Comparison of ENCODE assay signal across 8 mouse cellular contexts in the genomic region with DNA sequence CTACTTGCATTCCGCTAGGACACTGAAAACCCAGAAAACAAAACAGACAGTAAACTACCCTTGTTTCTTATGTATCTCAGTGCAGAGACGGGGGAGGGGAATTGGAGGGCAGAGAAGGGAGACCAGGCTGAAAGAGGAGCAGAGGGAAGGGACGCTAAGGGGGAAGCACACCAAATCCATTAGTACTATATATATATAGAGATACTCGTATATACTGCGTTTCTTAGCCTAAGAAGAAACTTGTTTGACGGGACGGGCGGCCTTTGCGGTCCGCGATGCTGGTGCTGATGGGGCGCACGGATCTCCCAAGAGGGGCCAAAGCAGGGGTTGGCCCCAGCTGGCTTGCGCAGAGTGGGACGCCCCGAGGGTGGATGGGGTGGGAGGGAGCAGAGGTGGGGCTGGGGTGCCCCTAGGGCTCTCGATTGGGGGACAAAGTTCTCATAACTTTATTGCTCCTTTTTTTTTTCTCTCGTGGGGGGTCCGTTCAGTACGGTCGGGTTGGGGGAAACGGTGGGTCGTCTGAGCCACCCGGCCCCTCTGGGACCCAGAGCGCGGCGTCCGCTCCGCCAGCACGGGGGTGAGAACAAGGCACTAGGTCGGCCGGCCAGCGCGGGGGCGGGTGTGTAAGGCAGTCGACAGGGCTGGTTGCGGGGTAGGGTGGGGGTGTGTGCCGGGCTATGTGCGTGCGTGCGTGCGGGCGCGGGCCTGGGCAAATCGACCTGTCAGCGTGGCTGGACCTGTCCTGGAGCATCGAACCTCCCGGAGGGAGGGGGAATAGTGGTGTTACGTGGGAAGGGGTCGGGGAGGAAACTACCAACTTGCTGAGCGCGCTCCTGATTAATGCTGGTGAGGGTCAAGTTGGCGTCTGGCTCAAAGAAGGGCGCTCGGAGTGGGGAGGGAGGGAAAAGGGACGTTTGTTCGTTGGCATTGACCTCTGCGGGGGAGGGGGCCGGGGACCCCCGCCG. TPM values are rescaled to one million over a fixed set of nuclear protein-coding genes. Genes with fewer than 3 reads are reported as not detected.
DNase-seq lines count a peak whose midpoint lies in the region; ATAC-seq and TF ChIP-seq lines count a peak whose summit lies in the region.

No protein-coding gene starts in this region.

- H3K4me3 ChIP-seq in left cerebral cortex, adult 2 months: peak overlapping the region; percentile 29; the same call in 1 of the 2 replicates
- peak overlapping the region; percentile 48 for H3K4me3 ChIP-seq in heart, embryonic 16.5 days (ENCODE audit: low read length)
- peak overlapping the region; percentile 88 for H3K4me3 ChIP-seq in liver, embryonic 13.5 days (replicated peaks)
- peak overlapping the region; percentile 44 for H3K4me3 ChIP-seq in small intestine, adult 2 months (ENCODE audit: low read depth, low read length)

- peak overlapping the region; percentile 61 for H3K9ac ChIP-seq in heart, embryonic 16.5 days (ENCODE audit: low read length)
- H3K9ac ChIP-seq in liver, embryonic 13.5 days: peak overlapping the region; percentile 98

- no peak for DNase-seq in left cerebral cortex, adult 2 months (ENCODE audit: extremely low spot score in 1 of 2, low spot score in 2 of 2)
- no peak for DNase-seq in left cerebral cortex, postnatal 36 days (ENCODE audit: low spot score in 2 of 2)
- DNase-seq in embryo, embryonic 10.5 days (ENCODE audit: low spot score): peak; percentile 36
- peak; percentile 73 for DNase-seq in liver, embryonic 13.5 days
- DNase-seq in ovary, adult 18-20 months (ENCODE audit: low spot score): no peak

- H3K27ac ChIP-seq in left cerebral cortex, adult 2 months: peak overlapping the region; percentile 74
- H3K27ac ChIP-seq in heart, embryonic 16.5 days (ENCODE audit: low read length): peak overlapping the region; percentile 69
- peak overlapping the region; percentile 98 for H3K27ac ChIP-seq in liver, embryonic 13.5 days
- no peak overlapping the region for H3K27ac ChIP-seq in small intestine, adult 2 months (ENCODE audit: insufficient read depth, low read depth, low read length)

- peaks cover 40% of the 10 kb centered on the region for H3K4me1 ChIP-seq in heart, embryonic 16.5 days (ENCODE audit: control insufficient read depth, insufficient read depth, low read length)
- peaks cover 79% of the 10 kb centered on the region for H3K4me1 ChIP-seq in liver, embryonic 13.5 days (replicated peaks)
- peaks cover 29% of the 10 kb centered on the region for H3K4me1 ChIP-seq in small intestine, adult 2 months (ENCODE audit: control insufficient read depth, insufficient read depth, insufficient read length, low read length)

- peaks cover 43% of the 10 kb centered on the region for H3K27me3 ChIP-seq in heart, embryonic 16.5 days (ENCODE audit: control insufficient read depth, insufficient read depth, low read length)
- H3K27me3 ChIP-seq in liver, embryonic 13.5 days: peaks cover 26% of the 10 kb centered on the region
- H3K27me3 ChIP-seq in small intestine, adult 2 months (ENCODE audit: control insufficient read depth, insufficient read depth, low read length): peaks cover 29% of the 10 kb centered on the region

- no peak for ATAC-seq in heart, embryonic 16.5 days (replicated peaks; ENCODE audit: extremely low read depth, insufficient read depth, low FRiP score)
- 0 out of 2 replicates have a peak, but pooled peaks have one; percentile 6 for ATAC-seq in liver, embryonic 13.5 days (ENCODE audit: low read depth)
- ATAC-seq in activated CD4-positive, CD25-positive, alpha-beta regulatory T cell, adult 4 months: no peak

- intact Hi-C loops in left cerebral cortex, adult 2 months (cut with DNase I): no loop called here
- intact Hi-C loops in left cerebral cortex, postnatal 36 days (cut with DNase I): loop anchor here (5.0 kb wide), 1 partner anchor 43 kb away; a partner anchor contains a TSS

- no peaks in the 10 kb centered on the region for H3K9me3 ChIP-seq in heart, embryonic 16.5 days (replicated peaks; ENCODE audit: control insufficient read depth, low read length)
- no peaks in the 10 kb centered on the region for H3K9me3 ChIP-seq in liver, embryonic 13.5 days (replicated peaks)

- 6% methylated on average over 61 of the region's 61 CpGs for WGBS in heart, embryonic 16.5 days
- WGBS in liver, embryonic 13.5 days (ENCODE audit: insufficient replicate concordance): under 1% methylated on average over 61 of the region's 61 CpGs
- WGBS in small intestine, adult 2 months: 11% methylated on average over 61 of the region's 61 CpGs

- TF ChIP-seq POLR2A in small intestine, adult 2 months (IDR thresholded peaks at IDR 0.05; ENCODE audit: low read depth, low read length): peak; percentile 16; the same call in 1 of the 2 replicates

- TF ChIP-seq CTCF in left cerebral cortex, adult 2 months (IDR thresholded peaks at IDR 0.05): no peak
- no peak for TF ChIP-seq CTCF in small intestine, adult 2 months (IDR thresholded peaks at IDR 0.05; ENCODE audit: extremely low read depth, insufficient read length, insufficient replicate concordance, low read depth, low read length)

- peak overlapping the region; percentile 58 for H3K4me2 ChIP-seq in heart, embryonic 16.5 days (ENCODE audit: low read depth, low read length)
- peak overlapping the region; percentile 95 for H3K4me2 ChIP-seq in liver, embryonic 13.5 days

- H3K36me3 ChIP-seq in heart, embryonic 16.5 days (ENCODE audit: control insufficient read depth, insufficient read depth): 0 out of 2 replicates have a peak, but pooled peaks cover 3% of the 10 kb centered on the region
- H3K36me3 ChIP-seq in liver, embryonic 13.5 days: peaks cover 22% of the 10 kb centered on the region
- H3K36me3 ChIP-seq in small intestine, adult 2 months (ENCODE audit: control insufficient read depth, insufficient read depth, low read length): no peaks in the 10 kb centered on the region

RNA-seq across cellular contexts. Expression of a gene that starts 3.9 kb away (rescaled TPM):
- 1 to 10 TPM; 1.6 to 2.6 TPM for total RNA-seq in left cerebral cortex, adult 2 months (2021)
- 1 to 10 TPM; 2.4 to 3.4 TPM for total RNA-seq in left cerebral cortex, postnatal 36 days (2021)
- 10.2 and 12.0 TPM in 2 replicates for polyA plus RNA-seq in heart, embryonic 16.5 days (2015; fragmentation: Nextera tagmentation; extraction: Ambion mirVana)
- polyA plus RNA-seq in liver, embryonic 13.5 days (2015; fragmentation: Nextera tagmentation; extraction: Ambion mirVana): 61.2 and 61.3 TPM in 2 replicates
- polyA plus RNA-seq in small intestine, adult 2 months (2012; rRNA removed): 4.2 and 8.2 TPM in 2 replicates
- polyA plus RNA-seq in activated CD4-positive, CD25-positive, alpha-beta regulatory T cell, adult 4 months (2017; shearing (Covaris generic)): 1 to 10 TPM in 1 of 2 experiments, under 1 TPM in 1; 0.85 to 1.2 TPM

RNA-seq across cellular contexts. Expression of a gene that starts 17.5 kb away (rescaled TPM):
- total RNA-seq in left cerebral cortex, adult 2 months (2021): 10 to 100 TPM; 95.5 to 96.8 TPM
- total RNA-seq in left cerebral cortex, postnatal 36 days (2021): 10 to 100 TPM; 94.2 to 99.7 TPM
- polyA plus RNA-seq in heart, embryonic 16.5 days (2015; fragmentation: Nextera tagmentation; extraction: Ambion mirVana): 11.7 and 14.4 TPM in 2 replicates
- 6.9 and 7.6 TPM in 2 replicates for polyA plus RNA-seq in liver, embryonic 13.5 days (2015; fragmentation: Nextera tagmentation; extraction: Ambion mirVana)
- 57.2 and 104 TPM in 2 replicates for polyA plus RNA-seq in small intestine, adult 2 months (2012; rRNA removed)
- 10 to 100 TPM in 1 of 2 experiments, 1 to 10 TPM in 1; 9.4 to 12.5 TPM for polyA plus RNA-seq in activated CD4-positive, CD25-positive, alpha-beta regulatory T cell, adult 4 months (2017; shearing (Covaris generic))

RNA-seq across cellular contexts. Expression of a gene that starts 17.7 kb away (rescaled TPM):
- not detected for total RNA-seq in left cerebral cortex, adult 2 months (2021)
- not detected for total RNA-seq in left cerebral cortex, postnatal 36 days (2021)
- polyA plus RNA-seq in heart, embryonic 16.5 days (2015; fragmentation: Nextera tagmentation; extraction: Ambion mirVana): 3.1 and 4.7 TPM in 2 replicates
- polyA plus RNA-seq in liver, embryonic 13.5 days (2015; fragmentation: Nextera tagmentation; extraction: Ambion mirVana): 9.6 and 10.0 TPM in 2 replicates
- polyA plus RNA-seq in small intestine, adult 2 months (2012; rRNA removed): 0.30 TPM in 2 replicates
- polyA plus RNA-seq in activated CD4-positive, CD25-positive, alpha-beta regulatory T cell, adult 4 months (2017; shearing (Covaris generic)): 10 to 100 TPM; 20.2 to 37.5 TPM

RNA-seq across cellular contexts. Expression of a gene that starts 19.0 kb away (rescaled TPM):
- 100 to 1,000 TPM; 108 to 115 TPM for total RNA-seq in left cerebral cortex, adult 2 months (2021)
- 100 to 1,000 TPM in 1 of 2 experiments, 10 to 100 TPM in 1; 84.5 to 124 TPM for total RNA-seq in left cerebral cortex, postnatal 36 days (2021)
- polyA plus RNA-seq in heart, embryonic 16.5 days (2015; fragmentation: Nextera tagmentation; extraction: Ambion mirVana): 43.2 and 46.7 TPM in 2 replicates
- 45.9 and 46.8 TPM in 2 replicates for polyA plus RNA-seq in liver, embryonic 13.5 days (2015; fragmentation: Nextera tagmentation; extraction: Ambion mirVana)
- 38.3 and 55.2 TPM in 2 replicates for polyA plus RNA-seq in small intestine, adult 2 months (2012; rRNA removed)
- 10 to 100 TPM; 32.6 to 49.8 TPM for polyA plus RNA-seq in activated CD4-positive, CD25-positive, alpha-beta regulatory T cell, adult 4 months (2017; shearing (Covaris generic))

RNA-seq across cellular contexts. Expression of a gene that starts 42.5 kb away (rescaled TPM):
- total RNA-seq in left cerebral cortex, adult 2 months (2021): 10 to 100 TPM; 17.5 to 17.9 TPM
- 10 to 100 TPM in 1 of 2 experiments, 1 to 10 TPM in 1; 5.6 to 27.6 TPM for total RNA-seq in left cerebral cortex, postnatal 36 days (2021)
- 43.0 and 43.3 TPM in 2 replicates for polyA plus RNA-seq in heart, embryonic 16.5 days (2015; fragmentation: Nextera tagmentation; extraction: Ambion mirVana)
- 20.5 and 24.1 TPM in 2 replicates for polyA plus RNA-seq in liver, embryonic 13.5 days (2015; fragmentation: Nextera tagmentation; extraction: Ambion mirVana)
- polyA plus RNA-seq in small intestine, adult 2 months (2012; rRNA removed): 37.0 and 72.7 TPM in 2 replicates
- polyA plus RNA-seq in activated CD4-positive, CD25-positive, alpha-beta regulatory T cell, adult 4 months (2017; shearing (Covaris generic)): 10 to 100 TPM; 54.7 to 56.1 TPM

Comparison
In these comparisons a context has a peak if more than half of its experiments do, and no peak if none do; other contexts are left out.
1. DNase-seq: peak in embryo, embryonic 10.5 days (single experiment) and liver, embryonic 13.5 days (single experiment); none in left cerebral cortex, adult 2 months (0 of 2), left cerebral cortex, postnatal 36 days (0 of 2) and ovary, adult 18-20 months (single experiment).
2. H3K4me3 ChIP-seq: peak in every context shown above with its lines; median percentile 88 in liver, embryonic 13.5 days; 48 in heart, embryonic 16.5 days; 44 in small intestine, adult 2 months; 29 in left cerebral cortex, adult 2 months.